Mouse (Mus musculus) G1E-ER4 (cell line): Measurements from ENCODE around the gene Tle1. TPM values are rescaled to one million over a fixed set of nuclear protein-coding genes. Genes with fewer than 3 reads are reported as not detected.

Experiments
- GATA1 ChIP-seq: IDR thresholded peaks from one replicate; pipeline ENCODE4 v1.8.0; 2012; ENCODE audit warnings: low read length, inconsistent platforms
- polyA plus RNA-seq: library from polyadenylated mRNA; stranded (reverse); fragments of >175 nt; gene quantifications from 2 replicates; pipeline ENCODE4 v1.2.3, GENCODE M21; 2012

The Tle1 gene
- polyA plus RNA-seq, 1 experiment = not detected

GRCm38 (mm10) chr4:72132646-72133045, 68.1 kb downstream of the Tle1 start:
- TF ChIP-seq GATA1 = no peak

- TF ChIP-seq GATA1 = no peak
These were observed 73.1 kb downstream of the Tle1 start for GRCm38 (mm10) chr4:72127596-72127995.

- no peak for TF ChIP-seq GATA1
These were observed 75.9 kb downstream of the Tle1 start for GRCm38 (mm10) chr4:72124790-72125189.

GRCm38 (mm10) chr4:72122837-72123236, 77.9 kb downstream of the Tle1 start:
- no peak for TF ChIP-seq GATA1

GRCm38 (mm10) chr4:72122343-72122742, 78.4 kb downstream of the Tle1 start:
- no peak for TF ChIP-seq GATA1

GRCm38 (mm10) chr4:72120050-72120449, 80.7 kb downstream of the Tle1 start:
- TF ChIP-seq GATA1 = no peak

- TF ChIP-seq GATA1 = no peak
These were observed 95.0 kb downstream of the Tle1 start for GRCm38 (mm10) chr4:72105702-72106101.

- no peak for TF ChIP-seq GATA1
These were observed 96.5 kb downstream of the Tle1 start for GRCm38 (mm10) chr4:72104186-72104585.

GRCm38 (mm10) chr4:72087811-72088210, 112.9 kb downstream of the Tle1 start:
- TF ChIP-seq GATA1 = no peak

- TF ChIP-seq GATA1 = no peak
These were observed 131.6 kb downstream of the Tle1 start for GRCm38 (mm10) chr4:72069111-72069534.

GRCm38 (mm10) chr4:72067937-72068336, 132.8 kb downstream of the Tle1 start:
- TF ChIP-seq GATA1 = no peak
